Mouse (Mus musculus) CH12.LX (cell line): ENCODE measurements around the gene Kcmf1. TPM values are rescaled to one million over a fixed set of nuclear protein-coding genes. Genes with fewer than 3 reads are reported as not detected.

ENCODE experiments used
- DNase-seq: peaks from one replicate; pipeline ENCODE4 v3.0.0-alpha.2; 2013; ENCODE audit errors: extremely low read depth
- H3K27ac ChIP-seq: 2 replicates; pipeline ENCODE4 v1.5.1; 2012; ENCODE audit warnings: low read depth, mild to moderate bottlenecking, control low read depth, moderate library complexity; ENCODE audit not compliant: insufficient read depth
- H3K27me3 ChIP-seq: replicated peaks from 2 replicates; pipeline ENCODE3; 2012; ENCODE audit warnings: inconsistent platforms
- H3K36me3 ChIP-seq, 2 experiments: replicated peaks in 1 of 2; 2 replicates each; pipeline versions ENCODE3 to v1.6.1; 2012; ENCODE audit warnings: inconsistent platforms in 1 of 2, low read length in 1 of 2, mild to moderate bottlenecking in 1 of 2, mixed read lengths in 1 of 2, moderate library complexity in 1 of 2; ENCODE audit not compliant: control insufficient read depth in 1 of 2, insufficient read depth in 1 of 2
- H3K4me1 ChIP-seq, 2 experiments: 2 replicates each; pipeline ENCODE4 v1.6.1; 2012; ENCODE audit warnings: inconsistent platforms in 1 of 2, moderate library complexity in 1 of 2; ENCODE audit not compliant: insufficient read depth in 2 of 2, control insufficient read depth in 1 of 2
- H3K4me2 ChIP-seq: 2 replicates; pipeline ENCODE4 v1.6.1; 2012; ENCODE audit warnings: low read depth, mild to moderate bottlenecking, control low read depth; ENCODE audit not compliant: poor library complexity, insufficient read depth, severe bottlenecking
- H3K4me3 ChIP-seq, 3 experiments: fragments of 150-350 bp in 1 of 3; sonication (generic) in 1 of 3; replicated peaks in 1 of 3; 2 replicates each; pipeline versions ENCODE3 to v1.5.1; 2011 to 2012; ENCODE audit warnings: low read depth in 2 of 3, low read length in 2 of 3, mild to moderate bottlenecking in 2 of 3, moderate library complexity in 2 of 3, control low read depth in 1 of 3, improper control_type of control experiment in 1 of 3, inconsistent platforms in 1 of 3, mixed read lengths in 1 of 3; ENCODE audit not compliant: poor library complexity in 1 of 3
- H3K79me2 ChIP-seq: replicated peaks from 2 replicates; pipeline ENCODE4 v1.6.1; 2012; ENCODE audit warnings: mild to moderate bottlenecking, moderate library complexity; ENCODE audit not compliant: control insufficient read depth, poor library complexity, insufficient read depth, severe bottlenecking; ENCODE audit errors: extremely low read depth
- H3K9ac ChIP-seq: 2 replicates; pipeline ENCODE4 v1.6.1; 2012; ENCODE audit warnings: low read depth, mild to moderate bottlenecking, control low read depth, moderate library complexity; ENCODE audit not compliant: insufficient read depth
- H3K9me3 ChIP-seq: replicated peaks from 2 replicates; pipeline ENCODE3; 2012; ENCODE audit warnings: low read length, inconsistent platforms, mixed read lengths
- BHLHE40 ChIP-seq: IDR thresholded peaks from 2 replicates; pipeline ENCODE4 v1.6.1; 2011; ENCODE audit warnings: mild to moderate bottlenecking, low read depth, low read length, improper control_type of control experiment
- CHD2 ChIP-seq: IDR thresholded peaks from 2 replicates; pipeline ENCODE4 v1.6.1; 2011; ENCODE audit warnings: low read length, improper control_type of control experiment
- CTCF ChIP-seq, 2 experiments: IDR thresholded peaks in 1 of 2; conservative IDR thresholded peaks in 1 of 2; 2 replicates each; pipeline ENCODE4 v1.5.1; 2011 to 2012; ENCODE audit warnings: low read depth in 2 of 2, low read length in 2 of 2, improper control_type of control experiment in 1 of 2, inconsistent platforms in 1 of 2, mild to moderate bottlenecking in 1 of 2, moderate library complexity in 1 of 2
- ELF1 ChIP-seq: IDR thresholded peaks from 2 replicates; pipeline ENCODE4 v1.6.1; 2014; ENCODE audit warnings: low read depth, mild to moderate bottlenecking, inconsistent platforms, low read length, improper control_type of control experiment
- ETS1 ChIP-seq: conservative IDR thresholded peaks from 2 replicates; pipeline ENCODE4 v1.6.1; 2012; ENCODE audit warnings: low read depth, mild to moderate bottlenecking, inconsistent platforms, low read length, improper control_type of control experiment, moderate library complexity
- GABPA ChIP-seq: IDR thresholded peaks from 2 replicates; pipeline ENCODE4 v1.6.1; 2012; ENCODE audit warnings: low read depth, low read length, improper control_type of control experiment, inconsistent platforms; ENCODE audit not compliant: insufficient replicate concordance
- HCFC1 ChIP-seq: IDR thresholded peaks from 2 replicates; pipeline ENCODE4 v1.6.1; 2012; ENCODE audit warnings: low read depth, mild to moderate bottlenecking, inconsistent platforms, low read length, improper control_type of control experiment
- IRF4 ChIP-seq: IDR thresholded peaks from 2 replicates; pipeline ENCODE4 v1.6.1; 2014; ENCODE audit warnings: low read depth, mild to moderate bottlenecking, inconsistent platforms, low read length, improper control_type of control experiment
- MAFK ChIP-seq: IDR thresholded peaks from 2 replicates; pipeline ENCODE4 v1.6.1; 2011; ENCODE audit warnings: low read length, improper control_type of control experiment; ENCODE audit not compliant: insufficient replicate concordance
- MAX ChIP-seq: IDR thresholded peaks from 2 replicates; pipeline ENCODE4 v1.6.1; 2011; ENCODE audit warnings: low read length, improper control_type of control experiment
- MAZ ChIP-seq: IDR thresholded peaks from 2 replicates; pipeline ENCODE4 v1.6.1; 2012; ENCODE audit warnings: low read depth, mild to moderate bottlenecking, inconsistent platforms, low read length, improper control_type of control experiment, moderate library complexity
- MXI1 ChIP-seq: IDR thresholded peaks from 2 replicates; pipeline ENCODE4 v1.6.1; 2011; ENCODE audit warnings: mild to moderate bottlenecking, low read depth, low read length, improper control_type of control experiment
- NELFE ChIP-seq: IDR thresholded peaks from 2 replicates; pipeline ENCODE4 v1.6.1; 2011; ENCODE audit warnings: low read depth, low read length, improper control_type of control experiment
- PAX5 ChIP-seq: IDR thresholded peaks from 2 replicates; pipeline ENCODE4 v1.6.1; 2012; ENCODE audit warnings: low read length, inconsistent platforms, mixed read lengths
- POLR2AphosphoS2 ChIP-seq: IDR thresholded peaks from 2 replicates; pipeline ENCODE4 v1.6.1; 2011; ENCODE audit warnings: low read depth, low read length, improper control_type of control experiment
- RCOR1 ChIP-seq: conservative IDR thresholded peaks from 2 replicates; pipeline ENCODE4 v1.6.1; 2012; ENCODE audit warnings: low read depth, mild to moderate bottlenecking, inconsistent platforms, low read length, improper control_type of control experiment
- SIN3A ChIP-seq: IDR thresholded peaks from 2 replicates; pipeline ENCODE4 v1.6.1; 2012; ENCODE audit warnings: low read length, improper control_type of control experiment, inconsistent platforms
- SMC3 ChIP-seq: IDR thresholded peaks from 2 replicates; pipeline ENCODE4 v1.6.1; 2011; ENCODE audit warnings: low read depth, low read length, improper control_type of control experiment
- TCF12 ChIP-seq: IDR thresholded peaks from 2 replicates; pipeline ENCODE4 v1.6.1; 2014; ENCODE audit warnings: low read depth, mild to moderate bottlenecking, inconsistent platforms, low read length, improper control_type of control experiment
- USF1 ChIP-seq: IDR thresholded peaks from 2 replicates; pipeline ENCODE4 v1.6.1; 2014; ENCODE audit warnings: low read depth, mild to moderate bottlenecking, inconsistent platforms, low read length, improper control_type of control experiment
- ZNF384 ChIP-seq: IDR thresholded peaks from 2 replicates; pipeline ENCODE4 v1.6.1; 2012; ENCODE audit warnings: low read depth, low read length, improper control_type of control experiment, inconsistent platforms
- dilution Hi-C: fragments of 300-500 bp; cut with MboI; formaldehyde crosslinking; loops from 2 replicates; pipeline ENCODE4 v1.14.3; 2020; ENCODE audit warnings: low sequenced_read_pairs; ENCODE audit not compliant: extremely low pct_unique_long_range_greater_than_20kb, extremely low pct_ligation_motif_present
- in situ Hi-C: fragments of 300-500 bp; cut with MboI; formaldehyde crosslinking; loops from 3 replicates; pipeline ENCODE4 v1.14.3; 2019; ENCODE audit warnings: low sequenced_read_pairs, low pct_ligation_motif_present, low pct_unique_long_range_greater_than_20kb, mixed read lengths
- polyA plus RNA-seq: library from polyadenylated mRNA; unstranded; fragments of >175 nt; gene quantifications from 2 replicates; pipeline ENCODE4 v1.2.1, GENCODE M21; 2012; ENCODE audit warnings: low read depth; ENCODE audit not compliant: insufficient read length
- total RNA-seq, 2 experiments: library from RNA; depleted of rRNA; stranded (reverse); fragments of 300-350 nt in 1 of 2; fragments of >200 nt in 1 of 2; gene quantifications; 2 replicates each; pipeline ENCODE4 v1.2.3; 2012 to 2014

Gene Kcmf1
- total and polyA plus RNA-seq, 3 experiments, result 98.0 to 207 (median 108) TPM

GRCm38 (mm10) chr6:72931533-72931932 is 31.8 kb upstream of the Kcmf1 start:
- no peaks in the 10 kb centered on the region for H3K79me2 ChIP-seq
- in situ Hi-C loops (no loop called here), dilution Hi-C loops (no loop called here)
- H3K36me3 ChIP-seq, result no peaks in the 10 kb centered on the region
- H3K4me1 ChIP-seq, result peaks cover 6 to 30% of the 10 kb centered on the region in 2 experiments
- peaks cover 2% of the 10 kb centered on the region for H3K9me3 ChIP-seq
- H3K9ac ChIP-seq, result no peak overlapping the region
- no peak overlapping the region for H3K27ac ChIP-seq
- no peak overlapping the region for H3K4me3 ChIP-seq
- no peaks in the 10 kb centered on the region for H3K27me3 ChIP-seq
- no peak overlapping the region for H3K4me2 ChIP-seq
- no peak for DNase-seq
- TF ChIP-seq GABPA (no peak), MAX (no peak), MAZ (no peak), RCOR1 (no peak), ETS1 (no peak), POLR2AphosphoS2 (no peak), USF1 (no peak), MAFK (no peak), SMC3 (no peak), TCF12 (no peak), MXI1 (no peak)

DNA sequence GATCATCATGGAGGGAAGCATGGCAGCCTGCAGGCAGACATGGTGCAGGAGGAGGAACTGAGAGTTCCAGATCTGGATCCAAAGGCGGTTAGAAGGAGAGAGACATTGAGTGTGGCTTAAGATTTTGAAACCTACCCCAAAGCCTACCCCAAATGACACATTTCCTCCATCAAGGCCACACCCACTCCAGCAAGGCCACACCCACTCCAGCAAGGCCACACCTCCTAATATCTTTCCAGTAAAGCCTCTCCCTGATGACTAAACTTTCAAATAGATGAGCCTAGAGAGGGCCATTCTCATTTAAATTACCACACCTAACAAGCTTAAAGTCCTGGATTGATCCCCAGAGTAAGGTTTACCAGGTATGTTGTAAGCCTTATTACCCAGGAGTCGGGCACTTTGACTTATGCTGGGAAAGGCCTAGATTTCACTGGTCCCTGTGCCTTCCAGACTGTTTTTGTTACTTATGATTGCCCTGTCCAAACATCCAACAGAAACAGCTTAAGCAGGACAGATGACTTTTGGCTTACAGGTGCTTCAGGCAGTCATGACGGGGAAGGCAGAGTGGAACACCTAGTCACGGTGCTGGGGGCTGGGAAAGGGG is 30.1 kb upstream of the Kcmf1 start:
- H3K4me3 ChIP-seq, result no peak overlapping the region
- dilution Hi-C loops, result no loop called here
- no peak overlapping the region for H3K9ac ChIP-seq
- in situ Hi-C loops, result no loop called here
- H3K36me3 ChIP-seq, result no peaks in the 10 kb centered on the region
- H3K9me3 ChIP-seq, result peaks cover 2% of the 10 kb centered on the region
- no peak for TF ChIP-seq ETS1
- no peak for TF ChIP-seq NELFE
- TF ChIP-seq MAZ, result no peak
- no peak for TF ChIP-seq IRF4
- no peak for TF ChIP-seq HCFC1
- TF ChIP-seq SIN3A, result no peak
- TF ChIP-seq POLR2AphosphoS2, result no peak
- TF ChIP-seq PAX5, result no peak
- TF ChIP-seq SMC3, result no peak
- no peak for TF ChIP-seq CTCF (conservative IDR thresholded peaks at IDR 0.05 in 1 of 2, IDR thresholded peaks at IDR 0.05 in 1 of 2; ENCODE audit: low read depth in 2 of 2, low read length in 2 of 2)
- TF ChIP-seq GABPA, result no peak
- no peak for TF ChIP-seq RCOR1
- TF ChIP-seq BHLHE40, result no peak
- no peak for TF ChIP-seq MAX
- TF ChIP-seq TCF12, result no peak
- no peak for TF ChIP-seq ELF1
- TF ChIP-seq ZNF384, result no peak
- TF ChIP-seq CHD2, result no peak
- peaks cover 6 to 29% of the 10 kb centered on the region in 2 experiments for H3K4me1 ChIP-seq
- H3K27me3 ChIP-seq, result no peaks in the 10 kb centered on the region
- H3K4me2 ChIP-seq, result no peak overlapping the region
- H3K27ac ChIP-seq, result no peak overlapping the region
- no peaks in the 10 kb centered on the region for H3K79me2 ChIP-seq
- no peak for DNase-seq
